Mouse (Mus musculus) MEL (cell line): Measurements from ENCODE around the gene H2-Ob. TPM values are rescaled to one million over a fixed set of nuclear protein-coding genes. Genes with fewer than 3 reads are reported as not detected.

Experiments used
- DNase-seq: peaks from one replicate; pipeline ENCODE4 v3.0.0; 2011; ENCODE audit warnings: low read depth, low spot score
- H3K27ac ChIP-seq: 2 replicates; pipeline ENCODE4 v1.5.1; 2012; ENCODE audit warnings: low read depth, mild to moderate bottlenecking, control low read depth, low read length, moderate library complexity; ENCODE audit not compliant: control insufficient read depth
- H3K27me3 ChIP-seq, 2 experiments: fragments of 150-350 bp in 1 of 2; sonication (generic) in 1 of 2; 2 replicates each; pipeline ENCODE4 v1.6.1; 2012; ENCODE audit warnings: low read length in 2 of 2, mild to moderate bottlenecking in 2 of 2, improper control_type of control experiment in 1 of 2, moderate library complexity in 1 of 2; ENCODE audit not compliant: insufficient read depth in 2 of 2, control insufficient read depth in 1 of 2
- H3K36me3 ChIP-seq, 2 experiments: 2 replicates each; pipeline ENCODE4 v1.6.1; 2012 to 2014; ENCODE audit warnings: low read length in 2 of 2, improper control_type of control experiment in 1 of 2, inconsistent platforms in 1 of 2, mild to moderate bottlenecking in 1 of 2; ENCODE audit not compliant: insufficient read depth in 2 of 2, control insufficient read depth in 1 of 2
- H3K4me1 ChIP-seq, 2 experiments: fragments of 150-350 bp in 1 of 2; sonication (generic) in 1 of 2; 2 replicates each; pipeline ENCODE4 v1.6.1; 2012; ENCODE audit warnings: low read length in 2 of 2, improper control_type of control experiment in 1 of 2, mild to moderate bottlenecking in 1 of 2; ENCODE audit not compliant: insufficient read depth in 2 of 2, control insufficient read depth in 1 of 2
- H3K4me3 ChIP-seq, 2 experiments: fragments of 150-350 bp in 1 of 2; sonication (generic) in 1 of 2; 2 replicates each; pipeline ENCODE4 v1.5.1; 2012; ENCODE audit warnings: low read depth in 2 of 2, low read length in 2 of 2, mild to moderate bottlenecking in 2 of 2, moderate library complexity in 2 of 2, control low read depth in 1 of 2, improper control_type of control experiment in 1 of 2; ENCODE audit not compliant: control insufficient read depth in 1 of 2, insufficient read depth in 1 of 2
- H3K79me2 ChIP-seq: 2 replicates; pipeline ENCODE4 v1.6.1; 2012; ENCODE audit warnings: mild to moderate bottlenecking, low read length, moderate library complexity; ENCODE audit not compliant: control insufficient read depth, poor library complexity, insufficient read depth
- H3K9ac ChIP-seq: 2 replicates; pipeline ENCODE4 v1.6.1; 2012; ENCODE audit warnings: low read depth, mild to moderate bottlenecking, control low read depth, low read length, moderate library complexity; ENCODE audit not compliant: control insufficient read depth, poor library complexity, severe bottlenecking
- H3K9me3 ChIP-seq: fragments of 150-350 bp; sonication (generic); replicated peaks from 2 replicates; pipeline ENCODE4 v1.6.1; 2012; ENCODE audit warnings: mild to moderate bottlenecking, low read length, improper control_type of control experiment, moderate library complexity; ENCODE audit not compliant: insufficient read depth
- CHD1 ChIP-seq: IDR thresholded peaks from 2 replicates; pipeline ENCODE4 v1.6.1; 2012; ENCODE audit warnings: low read depth, mild to moderate bottlenecking, inconsistent platforms, low read length, improper control_type of control experiment
- CHD2 ChIP-seq: IDR thresholded peaks from 2 replicates; pipeline ENCODE4 v1.6.1; 2011; ENCODE audit warnings: low read length, improper control_type of control experiment
- CTCF ChIP-seq, 3 experiments: IDR thresholded peaks in 2 of 3; conservative IDR thresholded peaks in 1 of 3; 2 replicates each; pipeline ENCODE4 v1.5.1; 2011 to 2012; ENCODE audit warnings: low read length in 3 of 3, low read depth in 2 of 3, mild to moderate bottlenecking in 2 of 3, improper control_type of control experiment in 1 of 3, inconsistent platforms in 1 of 3, mixed read lengths in 1 of 3, moderate library complexity in 1 of 3; ENCODE audit not compliant: control insufficient read depth in 1 of 3, insufficient read depth in 1 of 3, poor library complexity in 1 of 3, severe bottlenecking in 1 of 3
- E2F4 ChIP-seq: IDR thresholded peaks from 2 replicates; pipeline ENCODE4 v1.6.1; 2011; ENCODE audit warnings: low read depth, low read length, improper control_type of control experiment, borderline replicate concordance
- ELF1 ChIP-seq: IDR thresholded peaks from 2 replicates; pipeline ENCODE4 v1.6.1; 2014; ENCODE audit warnings: low read depth, mild to moderate bottlenecking, inconsistent platforms, low read length, improper control_type of control experiment, moderate library complexity
- EP300 ChIP-seq, 2 experiments: IDR thresholded peaks; 2 replicates each; pipeline ENCODE4 v1.6.1; 2011; ENCODE audit warnings: improper control_type of control experiment in 2 of 2, low read length in 2 of 2, low read depth in 1 of 2, mild to moderate bottlenecking in 1 of 2
- GABPA ChIP-seq: IDR thresholded peaks from 2 replicates; pipeline ENCODE4 v1.6.1; 2012; ENCODE audit warnings: low read depth, mild to moderate bottlenecking, inconsistent platforms, low read length, improper control_type of control experiment, moderate library complexity
- GATA1 ChIP-seq: IDR thresholded peaks from 2 replicates; pipeline ENCODE4 v1.6.1; 2011; ENCODE audit warnings: low read depth, low read length, improper control_type of control experiment
- JUND ChIP-seq: IDR thresholded peaks from 2 replicates; pipeline ENCODE4 v1.6.1; 2011; ENCODE audit warnings: low read depth, mild to moderate bottlenecking, improper control_type of control experiment, low read length
- MAZ ChIP-seq: IDR thresholded peaks from 2 replicates; pipeline ENCODE4 v1.6.1; 2012; ENCODE audit warnings: low read depth, mild to moderate bottlenecking, inconsistent platforms, low read length, improper control_type of control experiment
- MXI1 ChIP-seq: IDR thresholded peaks from 2 replicates; pipeline ENCODE4 v1.6.1; 2011; ENCODE audit warnings: mild to moderate bottlenecking, low read depth, low read length, improper control_type of control experiment
- NELFE ChIP-seq: IDR thresholded peaks from 2 replicates; pipeline ENCODE4 v1.6.1; 2011; ENCODE audit warnings: low read depth, low read length, improper control_type of control experiment
- POLR2A ChIP-seq, 2 experiments: IDR thresholded peaks; 2 replicates each; pipeline ENCODE4 v1.6.1; 2011 to 2012; ENCODE audit warnings: low read length in 2 of 2, mild to moderate bottlenecking in 2 of 2, control low read depth in 1 of 2, improper control_type of control experiment in 1 of 2, low read depth in 1 of 2, moderate library complexity in 1 of 2; ENCODE audit not compliant: control insufficient read depth in 1 of 2, insufficient read depth in 1 of 2, poor library complexity in 1 of 2
- POLR2AphosphoS2 ChIP-seq: IDR thresholded peaks from 2 replicates; pipeline ENCODE4 v1.6.1; 2011; ENCODE audit warnings: low read length, improper control_type of control experiment
- RAD21 ChIP-seq: IDR thresholded peaks from 2 replicates; pipeline ENCODE4 v1.6.1; 2011; ENCODE audit warnings: mild to moderate bottlenecking, low read depth, low read length, improper control_type of control experiment
- RCOR1 ChIP-seq: IDR thresholded peaks from 2 replicates; pipeline ENCODE4 v1.6.1; 2012; ENCODE audit warnings: low read depth, mild to moderate bottlenecking, inconsistent platforms, low read length, improper control_type of control experiment
- SMC3 ChIP-seq: IDR thresholded peaks from 2 replicates; pipeline ENCODE4 v1.6.1; 2011; ENCODE audit warnings: low read depth, low read length, improper control_type of control experiment
- TCF12 ChIP-seq: IDR thresholded peaks from 2 replicates; pipeline ENCODE4 v1.6.1; 2014; ENCODE audit warnings: low read depth, mild to moderate bottlenecking, inconsistent platforms, low read length, improper control_type of control experiment, moderate library complexity
- USF2 ChIP-seq, 2 experiments: IDR thresholded peaks; 2 replicates each; pipeline ENCODE4 v1.6.1; 2011 to 2012; ENCODE audit warnings: improper control_type of control experiment in 2 of 2, low read length in 2 of 2, borderline replicate concordance in 1 of 2, inconsistent platforms in 1 of 2, low read depth in 1 of 2, mild to moderate bottlenecking in 1 of 2; ENCODE audit not compliant: insufficient read depth in 1 of 2
- ZC3H11A ChIP-seq: IDR thresholded peaks from 2 replicates; pipeline ENCODE4 v1.6.1; 2012; ENCODE audit warnings: low read depth, mild to moderate bottlenecking, inconsistent platforms, low read length, improper control_type of control experiment
- ZKSCAN1 ChIP-seq: IDR thresholded peaks from 2 replicates; pipeline ENCODE4 v1.6.1; 2012; ENCODE audit warnings: low read depth, mild to moderate bottlenecking, inconsistent platforms, low read length, improper control_type of control experiment, moderate library complexity
- ZMIZ1 ChIP-seq: IDR thresholded peaks from 2 replicates; pipeline ENCODE4 v1.6.1; 2012; ENCODE audit warnings: low read depth, mild to moderate bottlenecking, inconsistent platforms, low read length, improper control_type of control experiment, moderate library complexity
- ZNF384 ChIP-seq: IDR thresholded peaks from 2 replicates; pipeline ENCODE4 v1.6.1; 2012; ENCODE audit warnings: low read depth, mild to moderate bottlenecking, inconsistent platforms, low read length, improper control_type of control experiment
- polyA plus RNA-seq, 2 experiments: library from polyadenylated mRNA; stranded (reverse) in 1 of 2; unstranded in 1 of 2; fragments of >175 nt in 1 of 2; fragments of >200 nt in 1 of 2; gene quantifications; 2 replicates each; pipeline versions ENCODE4 v1.2.1 to v1.2.4; 2012; ENCODE audit warnings: low replicate concordance in 2 of 2, low read depth in 1 of 2; ENCODE audit not compliant: insufficient read length in 2 of 2, insufficient read depth in 1 of 2, missing spikeins in 1 of 2
- total RNA-seq: library from RNA; depleted of rRNA; stranded (reverse); fragments of 300-350 nt; gene quantifications from 2 replicates; pipeline ENCODE4 v1.2.3, GENCODE M21; 2012

H2-Ob gene
- total and polyA plus RNA-seq, 3 experiments = 0.81 to 2.0 TPM; not detected in 1

- H3K4me1 ChIP-seq = no peaks in the 10 kb centered on the region
- H3K9ac ChIP-seq = no peak overlapping the region
- H3K27ac ChIP-seq = no peak overlapping the region
- TF ChIP-seq MXI1 (no peak), GATA1 (no peak), GABPA (no peak), CHD2 (no peak), ZKSCAN1 (no peak), POLR2A (IDR thresholded peaks at IDR 0.05; ENCODE audit: control insufficient read depth in 1 of 2, insufficient read depth in 1 of 2, low read depth in 1 of 2, low read length in 2 of 2, poor library complexity in 1 of 2) (no peak), CTCF (IDR thresholded peaks at IDR 0.05 in 2 of 3, conservative IDR thresholded peaks at IDR 0.05 in 1 of 3; ENCODE audit: control insufficient read depth in 1 of 3, insufficient read depth in 1 of 3, low read depth in 2 of 3, low read length in 3 of 3, poor library complexity in 1 of 3, severe bottlenecking in 1 of 3) (no peak), USF2 (IDR thresholded peaks at IDR 0.05; ENCODE audit: borderline replicate concordance in 1 of 2, insufficient read depth in 1 of 2, low read depth in 1 of 2, low read length in 2 of 2) (no peak), TCF12 (no peak), CHD1 (no peak)
- peaks cover 0 to 1% of the 10 kb centered on the region in 2 experiments; a peak in 2 of 4 replicates for H3K27me3 ChIP-seq
- no peaks in the 10 kb centered on the region for H3K9me3 ChIP-seq
- no peak overlapping the region for H3K4me3 ChIP-seq
- H3K36me3 ChIP-seq = no peaks in the 10 kb centered on the region
- H3K79me2 ChIP-seq = no peaks in the 10 kb centered on the region
- DNase-seq = no peak
Observed at GRCm38 (mm10) chr17:34285371-34285770, 46.7 kb downstream of the H2-Ob start.

- TF ChIP-seq ZC3H11A (no peak), POLR2AphosphoS2 (no peak), NELFE (no peak), SMC3 (peak; percentile 28; the same call in 1 of the 2 replicates), CHD2 (no peak), CTCF (IDR thresholded peaks at IDR 0.05 in 2 of 3, conservative IDR thresholded peaks at IDR 0.05 in 1 of 3; ENCODE audit: control insufficient read depth in 1 of 3, insufficient read depth in 1 of 3, low read depth in 2 of 3, low read length in 3 of 3, poor library complexity in 1 of 3, severe bottlenecking in 1 of 3) (peak; percentile 6 to 45 (median 26); a peak in 4 of 6 replicates), GABPA (no peak), JUND (no peak)
- TF ChIP-seq, all 39 proteins: peak for 2
- Histone ChIP-seq H3K27me3 (peaks cover 0 to 1% of the 10 kb centered on the region in 2 experiments; a peak in 2 of 4 replicates), H3K9me3 (no peaks in the 10 kb centered on the region), H3K9ac (no peak overlapping the region), H3K27ac (no peak overlapping the region), H3K36me3 (no peaks in the 10 kb centered on the region), H3K4me1 (no peaks in the 10 kb centered on the region), H3K4me3 (no peak overlapping the region), H3K79me2 (no peaks in the 10 kb centered on the region)
- DNase-seq = no peak
Observed at GRCm38 (mm10) chr17:34285848-34286247, 47.1 kb downstream of the H2-Ob start.

- DNase-seq = no peak
- TF ChIP-seq E2F4 (no peak), USF2 (IDR thresholded peaks at IDR 0.05; ENCODE audit: borderline replicate concordance in 1 of 2, insufficient read depth in 1 of 2, low read depth in 1 of 2, low read length in 2 of 2) (no peak), TCF12 (no peak), JUND (no peak), ELF1 (no peak), NELFE (no peak), MAZ (no peak), ZC3H11A (no peak), ZMIZ1 (no peak), POLR2AphosphoS2 (no peak), ZKSCAN1 (no peak), SMC3 (no peak), ZNF384 (no peak), CHD2 (no peak), CTCF (IDR thresholded peaks at IDR 0.05 in 2 of 3, conservative IDR thresholded peaks at IDR 0.05 in 1 of 3; ENCODE audit: control insufficient read depth in 1 of 3, insufficient read depth in 1 of 3, low read depth in 2 of 3, low read length in 3 of 3, poor library complexity in 1 of 3, severe bottlenecking in 1 of 3) (no peak), CHD1 (no peak), MXI1 (no peak), RCOR1 (no peak), EP300 (IDR thresholded peaks at IDR 0.05; ENCODE audit: low read depth in 1 of 2, low read length in 2 of 2) (no peak), RAD21 (no peak)
- Histone ChIP-seq H3K4me1 (no peaks in the 10 kb centered on the region), H3K9me3 (no peaks in the 10 kb centered on the region), H3K27ac (no peak overlapping the region), H3K4me3 (no peak overlapping the region), H3K36me3 (no peaks in the 10 kb centered on the region), H3K27me3 (peaks cover 0 to 1% of the 10 kb centered on the region in 2 experiments; a peak in 2 of 4 replicates), H3K9ac (no peak overlapping the region), H3K79me2 (no peaks in the 10 kb centered on the region)
Observed at GRCm38 (mm10) chr17:34286501-34286900, 47.8 kb downstream of the H2-Ob start.
